Mouse (Mus musculus) urinary bladder, adult 18-20 months (tissue): ENCODE results near the gene Dand5.

ENCODE experiments used
- DNase-seq, 2 experiments: peaks; one replicate each; pipeline ENCODE4 v3.0.0; 2022; ENCODE audit warnings: low spot score in 2 of 2, mixed read lengths in 2 of 2

Gene Dand5

DNA sequence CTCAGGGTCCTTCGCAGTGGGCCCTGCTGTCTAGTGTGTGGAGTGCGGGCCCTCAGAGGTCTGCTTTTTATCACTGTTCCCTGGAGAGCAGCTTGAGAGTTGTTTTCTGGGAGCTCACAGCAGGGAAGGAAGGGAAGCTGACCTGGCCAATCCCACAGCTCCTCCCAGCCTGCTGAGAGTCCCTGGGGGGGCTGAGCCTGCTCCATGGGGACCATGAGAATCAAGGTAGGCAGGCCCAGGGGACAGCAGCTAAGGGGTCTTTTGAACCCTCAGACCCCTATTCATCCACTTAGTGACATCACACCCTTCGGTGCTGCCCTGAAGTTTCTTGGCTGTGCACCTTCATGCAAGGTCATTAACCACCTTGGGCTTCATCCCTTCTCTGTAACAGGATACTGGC is at the start of gene Dand5:
Dand5 (minus strand) TSS at position 101 of the 400 bp plus-strand sequence.
- no peak for DNase-seq

DNA sequence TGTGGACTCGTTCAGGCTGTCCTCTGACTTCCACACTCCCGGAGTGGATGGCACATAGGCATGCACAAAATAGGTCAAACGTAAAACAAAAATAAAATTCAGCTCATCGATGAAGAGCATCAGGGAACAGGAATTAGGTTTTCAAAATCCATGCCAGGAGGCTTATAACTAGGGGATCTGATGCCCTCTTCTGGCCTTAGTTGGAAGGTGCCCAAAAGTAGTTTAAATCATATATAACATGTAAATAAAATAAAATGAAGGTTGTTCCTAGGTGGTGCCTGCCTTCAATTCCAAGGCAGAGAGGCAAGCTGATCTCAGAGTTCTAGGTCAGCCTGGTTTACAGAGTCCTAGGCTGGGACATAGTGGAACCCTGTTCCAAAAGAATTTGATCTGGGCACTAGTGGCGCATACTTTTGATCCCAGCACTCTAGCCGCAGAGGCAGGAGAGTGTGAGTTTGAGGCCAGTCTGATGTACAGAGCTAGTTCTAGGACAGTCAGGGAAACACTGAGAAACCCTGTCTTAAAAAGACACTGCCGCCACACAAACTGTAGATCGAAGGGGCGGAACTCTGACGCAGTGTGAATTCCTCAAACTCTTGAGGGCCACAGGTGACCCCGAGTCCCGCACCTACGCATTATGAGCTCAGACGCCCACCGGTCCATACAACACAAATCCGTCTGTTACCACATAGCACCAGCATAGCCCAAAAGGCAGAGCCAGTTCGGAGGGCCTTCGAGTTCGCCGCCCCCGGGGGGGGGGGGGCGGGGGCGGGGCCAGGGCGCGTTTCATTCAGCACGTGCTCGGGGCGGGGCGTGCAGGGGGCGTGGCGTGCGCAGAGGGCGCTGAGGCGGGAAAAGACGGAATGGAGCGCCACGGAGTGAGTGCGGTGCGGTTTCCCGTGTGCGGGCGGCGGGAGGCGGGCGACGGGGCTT is 49.0 kb upstream of the Dand5 start, which contains the start of gene Syce2:
Syce2 (plus strand) TSS at position 736 of the 933 bp plus-strand sequence.
- DNase-seq = peak; percentile 61 to 71

DNA sequence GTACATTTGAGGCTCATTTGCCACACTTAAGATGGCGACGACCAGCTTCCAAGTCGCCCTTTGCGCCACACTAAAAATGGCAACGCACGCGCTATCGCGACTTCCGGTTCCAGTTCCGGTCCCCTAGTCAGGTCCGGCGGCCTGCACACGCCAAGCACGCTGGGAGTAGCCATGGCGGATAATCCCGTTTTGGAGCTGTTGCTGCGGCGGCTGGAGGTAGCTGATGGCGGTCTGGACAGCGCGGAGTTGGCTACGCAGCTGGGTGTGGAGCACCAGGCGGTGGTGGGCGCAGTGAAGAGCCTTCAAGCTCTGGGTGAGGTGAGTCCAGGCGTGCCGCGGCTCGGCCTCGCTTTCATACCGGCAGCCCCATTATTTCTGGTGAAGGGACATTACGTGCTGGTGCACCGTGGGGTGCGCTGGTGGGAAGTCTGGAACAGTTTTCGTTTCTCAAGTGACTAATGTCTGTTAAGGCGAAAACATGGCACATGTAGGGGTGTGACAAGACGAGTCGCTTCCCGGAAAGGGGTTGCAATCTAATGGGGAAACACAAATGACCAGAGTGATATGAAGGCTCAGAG is 34.3 kb upstream of the Dand5 start, which contains the start of gene Farsa:
Farsa (plus strand) TSS at position 126 of the 578 bp plus-strand sequence.
- DNase-seq = peak; percentile 87 to 90

DNA sequence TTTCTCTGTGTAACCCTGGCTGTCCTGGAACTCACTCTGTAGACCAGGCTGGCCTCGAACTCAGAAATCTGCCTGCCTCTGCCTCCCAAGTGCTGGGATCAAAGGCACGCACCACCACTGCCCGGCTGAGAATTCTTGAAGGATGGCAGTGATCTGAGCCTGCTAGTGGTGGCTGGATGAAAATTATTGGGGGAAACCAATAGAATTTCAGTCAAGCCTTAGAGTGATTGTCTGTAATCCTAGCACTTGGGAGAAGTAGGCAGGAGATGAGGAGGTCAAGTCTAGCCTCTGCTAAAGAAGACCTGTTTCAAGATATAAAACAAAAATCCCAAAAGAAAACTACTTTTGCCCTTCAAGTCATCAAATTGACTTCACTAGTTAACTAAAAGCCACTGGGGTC is 33.8 kb upstream of the Dand5 start:
- DNase-seq = no peak

DNA sequence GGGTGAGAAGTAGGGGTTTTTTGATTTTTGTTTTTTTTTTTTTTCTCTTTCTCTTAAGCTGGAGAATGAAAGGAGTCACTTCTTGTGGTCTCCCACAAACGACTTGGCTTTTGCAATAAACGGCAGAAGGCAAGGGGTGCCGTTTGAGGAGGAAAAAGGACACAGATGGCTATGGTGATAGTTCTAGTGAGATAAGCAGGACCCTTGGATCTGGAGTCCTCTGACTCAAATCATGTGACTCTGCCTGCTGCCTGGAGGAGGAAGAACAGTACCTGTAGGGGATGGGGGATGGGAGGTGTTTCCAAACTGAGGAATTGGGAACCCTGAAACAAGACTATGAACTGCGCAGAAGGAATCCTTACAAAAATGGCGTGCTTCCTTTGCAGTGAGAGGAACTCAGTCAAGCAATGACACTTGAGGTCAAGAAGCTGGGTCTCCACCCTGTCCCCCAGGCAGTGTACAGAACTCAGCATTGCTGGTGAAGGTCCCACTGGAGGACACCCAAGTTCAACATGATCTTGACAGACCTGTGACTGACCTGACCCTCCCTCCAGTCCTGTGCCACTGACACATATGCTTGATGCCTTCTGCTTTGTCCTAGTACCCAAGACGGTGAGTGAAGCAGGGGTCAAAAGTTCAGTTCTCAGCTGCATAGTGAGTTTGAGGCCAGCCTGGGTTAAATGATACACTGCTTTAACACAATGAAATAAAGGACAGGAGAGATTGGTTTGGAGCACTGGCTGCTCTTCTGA is 25.2 kb upstream of the Dand5 start:
- DNase-seq = no peak

DNA sequence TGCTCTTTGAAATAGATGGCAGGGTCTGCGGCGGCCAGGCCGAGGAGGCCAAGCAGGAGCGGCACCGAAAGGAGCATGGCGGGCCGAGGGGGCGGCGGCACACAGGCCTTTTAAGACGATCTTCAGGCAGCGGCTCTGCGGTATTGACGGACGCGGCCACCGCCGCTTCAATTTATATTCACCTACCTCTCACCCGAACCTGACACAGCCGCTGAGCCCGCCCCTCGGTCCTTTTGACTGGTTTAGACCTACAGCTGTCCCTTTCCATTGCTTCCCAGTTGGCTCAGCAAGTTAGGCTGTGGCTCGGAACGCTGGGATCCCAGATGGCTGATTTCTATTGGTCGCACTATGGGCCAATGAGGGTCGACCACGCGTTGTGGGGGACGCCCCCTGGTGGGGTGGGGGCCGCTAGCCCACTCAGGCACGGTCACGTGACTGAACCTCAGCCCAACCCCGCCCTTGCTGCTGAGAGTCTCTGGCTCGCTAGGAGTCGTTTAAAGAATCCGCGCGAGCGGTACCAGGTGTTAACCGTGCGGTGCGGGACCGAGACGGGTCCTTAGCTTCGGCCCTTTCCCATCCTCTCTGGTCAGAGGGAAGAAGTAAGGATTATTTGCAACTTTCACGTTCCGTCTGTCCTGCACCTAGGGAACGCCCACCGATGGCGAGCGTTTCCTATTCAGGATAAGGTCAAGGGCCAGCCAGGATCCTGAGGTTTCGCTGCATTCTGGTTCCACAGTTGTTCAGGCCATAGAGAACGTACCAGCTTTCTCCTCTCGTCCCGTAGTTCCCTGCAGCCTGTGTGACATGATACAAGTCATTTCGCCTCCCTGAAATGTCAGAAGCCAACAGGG is 24.3 kb upstream of the Dand5 start, which contains the start of gene Calr:
Calr (minus strand) TSS at position 213 of the 851 bp plus-strand sequence.
- DNase-seq = peak; percentile 94 to 100

DNA sequence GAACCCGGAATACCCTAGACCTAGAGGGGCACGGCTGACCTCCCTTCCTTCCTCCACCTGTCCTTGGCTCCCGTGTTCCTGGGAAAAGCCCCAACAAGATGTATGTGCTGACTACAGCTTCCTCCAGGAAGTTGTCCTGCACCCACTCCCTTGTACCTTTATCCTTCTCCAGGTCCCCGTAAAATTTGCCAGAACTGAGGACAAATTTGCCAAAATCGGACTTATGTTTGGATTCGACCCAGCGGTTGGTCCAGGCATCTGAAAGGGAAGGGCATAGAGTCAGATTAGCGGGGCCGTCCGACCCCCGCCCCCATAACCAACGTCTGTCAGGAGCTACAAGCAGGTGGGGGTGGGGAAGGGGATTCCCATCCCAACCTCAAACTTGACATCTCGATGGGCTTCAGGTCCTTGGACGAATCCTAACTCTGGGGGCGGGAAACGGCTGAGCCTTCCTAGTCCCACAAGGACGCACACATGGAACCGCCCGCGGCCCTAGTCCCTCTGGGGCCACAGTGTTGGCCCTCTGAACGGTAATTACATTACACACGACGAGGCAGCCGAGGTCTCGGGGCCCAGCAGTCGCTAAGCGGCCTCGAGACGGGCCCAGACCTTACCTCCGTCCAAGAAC is 23.6 kb upstream of the Dand5 start:
- DNase-seq = no peak

DNA sequence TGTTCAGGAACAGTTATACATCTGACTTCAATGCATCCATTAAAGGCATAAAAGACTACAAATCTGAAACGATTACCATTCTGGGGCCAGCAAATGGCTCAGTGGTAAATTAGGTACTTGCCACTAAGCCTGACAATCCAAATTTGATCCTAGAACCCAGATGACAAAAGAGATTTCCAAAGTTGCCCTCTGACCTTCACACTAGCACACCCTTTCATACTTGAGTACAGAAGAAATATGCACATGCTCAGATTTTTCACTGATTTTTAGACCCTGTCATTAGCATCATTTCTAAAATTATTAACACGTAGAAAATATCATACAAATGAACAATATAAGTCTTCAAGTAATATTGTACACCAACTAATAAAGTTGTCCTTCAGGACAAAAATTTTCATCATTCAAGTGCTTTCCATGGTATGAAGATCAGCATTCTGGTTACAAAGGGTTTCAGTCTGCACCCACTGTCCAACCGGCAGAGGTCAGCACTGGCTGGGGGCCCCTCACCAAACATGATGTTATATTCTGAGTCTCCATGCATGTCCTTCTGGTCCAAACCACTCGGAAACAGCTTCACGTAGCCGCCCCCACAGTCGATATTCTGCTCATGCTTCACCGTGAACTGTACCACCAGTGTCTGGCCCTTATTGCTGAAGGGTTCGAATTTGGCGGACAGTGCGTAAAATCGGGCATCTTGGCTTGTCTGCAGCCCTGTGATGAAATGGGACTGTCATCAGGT is 22.9 kb upstream of the Dand5 start:
- DNase-seq = no peak

DNA sequence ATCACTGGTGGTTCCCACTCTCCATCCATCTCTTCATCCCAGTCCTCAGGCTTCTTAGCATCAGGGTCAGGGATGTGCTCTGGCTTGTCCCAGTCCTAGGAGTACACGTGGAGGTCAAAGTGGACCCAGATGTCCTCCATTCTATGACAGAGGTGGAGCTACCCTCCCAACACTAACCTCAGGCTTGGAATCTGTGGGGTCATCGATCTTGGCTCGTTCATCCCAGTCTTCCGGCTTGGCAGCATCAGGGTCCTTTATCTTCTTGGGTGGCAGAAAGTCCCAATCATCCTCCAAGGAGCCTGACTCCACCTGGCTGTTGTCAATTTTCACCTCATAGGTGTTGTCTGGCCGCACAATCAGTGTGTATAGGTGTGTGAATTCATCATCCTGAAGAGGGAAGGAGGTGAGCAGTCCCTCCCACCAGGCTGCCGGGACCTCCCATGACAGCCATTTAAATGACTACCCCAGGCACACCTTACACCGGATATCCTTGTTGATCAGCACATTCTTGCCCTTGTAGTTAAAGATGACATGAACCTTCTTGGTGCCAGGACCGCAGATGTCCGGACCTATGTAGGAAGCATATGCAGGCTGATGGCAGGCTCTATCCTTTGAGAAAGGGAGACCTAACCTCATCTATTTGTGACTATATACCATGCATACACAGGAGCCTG is 21.9 kb upstream of the Dand5 start:
- DNase-seq = no peak

DNA sequence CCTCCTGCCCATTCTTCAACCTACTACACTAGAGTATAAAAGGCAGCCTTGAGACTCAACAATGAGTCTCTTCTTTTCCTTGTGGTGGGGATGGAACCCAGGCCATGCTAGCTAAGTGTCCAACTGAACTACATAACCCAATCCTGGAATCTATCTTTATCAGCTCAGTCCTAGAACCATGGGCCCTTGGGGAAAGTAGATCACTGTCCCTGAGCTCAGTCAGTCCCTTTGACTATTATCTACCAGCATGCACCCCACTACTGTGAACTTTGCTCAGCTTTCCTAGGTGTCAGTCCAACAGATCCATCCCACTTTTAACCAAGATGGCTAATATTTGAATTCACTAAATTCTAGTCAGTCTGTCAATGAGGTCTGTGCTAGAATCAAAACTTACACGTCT is 18.9 kb upstream of the Dand5 start:
- no peak for DNase-seq

DNA sequence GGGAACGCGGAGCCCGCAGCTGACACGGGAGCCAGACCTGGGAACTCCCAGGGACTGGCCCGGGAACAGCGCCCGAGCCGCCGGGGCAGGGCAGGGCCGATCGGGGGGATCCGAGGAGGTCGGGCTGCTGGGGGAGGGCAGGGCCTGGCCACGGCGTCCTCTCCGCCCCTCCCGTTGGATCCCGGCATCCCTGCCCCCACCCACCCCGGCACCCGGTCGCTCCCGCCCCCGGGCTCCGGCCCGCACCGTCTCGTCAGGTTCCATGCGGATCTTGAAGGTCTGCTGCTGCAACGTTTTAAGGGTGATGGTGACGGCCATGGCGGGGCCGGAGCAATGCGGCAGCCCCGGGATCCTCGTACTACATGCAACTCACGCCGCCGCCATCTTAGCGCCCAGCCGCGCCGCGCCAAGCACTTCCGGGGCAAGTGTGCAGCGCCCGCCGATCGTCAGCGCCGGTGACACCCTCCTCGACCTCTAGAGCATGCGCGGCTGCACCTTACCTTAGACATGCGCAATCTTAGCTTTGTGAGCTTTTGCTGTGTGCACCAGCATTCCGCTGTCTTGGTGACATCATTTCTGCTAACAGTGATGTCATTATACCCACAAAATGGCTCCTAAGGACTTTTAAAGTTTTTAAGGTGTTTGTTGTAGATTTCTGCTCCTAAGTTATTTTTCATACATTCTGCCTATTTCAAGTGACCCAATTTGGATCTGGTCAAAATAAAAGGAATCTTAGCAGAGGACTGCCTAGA is 17.8 kb upstream of the Dand5 start, which contains the start of gene Rad23a:
Rad23a (minus strand) TSS at position 418 of the 752 bp plus-strand sequence.
- DNase-seq = peak; percentile 75 to 84

DNA sequence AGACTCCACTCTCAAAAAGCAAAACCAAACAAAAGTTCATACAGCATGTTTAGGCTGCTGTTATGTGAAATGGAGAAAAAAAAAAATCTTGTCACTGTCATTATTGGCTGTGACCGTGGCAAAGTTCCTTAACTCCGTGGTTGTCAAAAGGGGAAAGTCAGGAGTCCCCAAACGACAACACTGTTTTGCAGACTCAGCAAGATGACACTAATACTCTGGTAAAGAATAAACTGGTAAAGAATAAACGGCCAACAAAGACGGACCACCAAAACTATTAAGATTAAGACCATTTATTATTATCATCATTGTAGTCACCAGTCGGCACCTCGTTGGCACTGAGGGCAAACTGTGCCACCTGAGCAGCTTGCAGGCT is 17.2 kb upstream of the Dand5 start:
- DNase-seq = no peak

DNA sequence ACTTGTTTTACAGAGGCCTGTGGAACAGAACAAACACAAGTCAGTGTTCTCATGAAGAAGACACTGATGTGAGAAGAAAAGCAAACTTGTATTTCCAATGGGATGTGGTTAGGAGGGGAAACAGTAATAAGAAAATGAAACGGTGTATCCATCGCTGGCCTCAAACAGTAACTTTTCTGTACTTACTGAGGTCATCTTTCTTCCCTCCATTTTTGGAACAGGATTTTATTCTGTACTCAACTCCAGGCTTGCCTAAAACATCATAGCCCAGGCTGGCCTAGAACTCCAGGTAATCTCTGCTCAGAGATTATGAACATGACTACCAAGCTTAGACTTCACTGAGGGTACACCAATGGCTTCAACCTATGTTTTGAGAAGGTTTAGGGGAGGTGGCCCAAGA is 16.8 kb upstream of the Dand5 start:
- DNase-seq = no peak

DNA sequence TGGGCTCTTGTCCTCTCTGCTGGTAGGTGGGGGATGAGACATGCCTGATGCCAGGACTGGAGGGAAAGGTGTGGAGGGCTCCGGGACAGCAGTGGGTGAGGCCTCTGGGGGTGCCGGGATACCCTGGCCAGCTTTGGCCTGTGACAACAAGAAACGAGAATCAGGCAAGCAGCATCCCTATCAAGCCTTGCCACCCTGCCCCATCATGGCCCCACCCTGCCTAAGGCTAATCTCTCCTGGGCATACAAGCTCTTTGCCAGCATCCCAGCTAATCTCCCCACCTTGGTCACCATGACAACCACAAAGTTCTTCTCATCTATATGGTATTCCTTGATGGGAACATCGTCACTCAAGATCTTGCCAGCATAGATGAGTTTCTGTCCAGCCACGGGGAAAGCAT is 15.9 kb upstream of the Dand5 start:
- DNase-seq = no peak

DNA sequence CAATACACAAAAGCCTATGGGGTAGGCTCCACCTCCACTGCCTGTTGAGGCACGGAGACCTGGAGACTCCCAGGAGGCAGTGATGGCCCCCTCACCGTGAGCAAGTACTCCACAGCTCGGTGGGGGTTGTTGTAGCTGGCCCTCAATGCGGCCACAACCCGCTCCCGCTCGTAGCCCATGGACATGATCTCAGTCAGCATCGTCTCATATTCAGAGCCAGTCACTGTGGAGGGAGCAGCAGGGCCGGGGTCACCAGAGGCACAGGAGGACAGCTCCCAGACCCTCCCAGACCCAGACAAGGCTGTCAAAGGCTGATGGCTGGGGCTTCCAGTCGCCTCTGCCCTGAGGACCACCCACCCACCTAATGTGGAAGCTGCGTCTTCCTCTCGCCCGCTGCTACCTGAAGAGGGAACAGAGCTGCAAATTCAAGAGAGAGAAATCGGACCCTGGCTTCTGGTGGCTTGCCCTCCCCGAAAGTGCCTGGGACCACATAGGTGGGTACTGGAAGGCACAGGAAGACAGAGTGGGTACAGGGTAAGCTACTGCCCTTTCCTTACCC is 15.4 kb upstream of the Dand5 start:
- DNase-seq = no peak

DNA sequence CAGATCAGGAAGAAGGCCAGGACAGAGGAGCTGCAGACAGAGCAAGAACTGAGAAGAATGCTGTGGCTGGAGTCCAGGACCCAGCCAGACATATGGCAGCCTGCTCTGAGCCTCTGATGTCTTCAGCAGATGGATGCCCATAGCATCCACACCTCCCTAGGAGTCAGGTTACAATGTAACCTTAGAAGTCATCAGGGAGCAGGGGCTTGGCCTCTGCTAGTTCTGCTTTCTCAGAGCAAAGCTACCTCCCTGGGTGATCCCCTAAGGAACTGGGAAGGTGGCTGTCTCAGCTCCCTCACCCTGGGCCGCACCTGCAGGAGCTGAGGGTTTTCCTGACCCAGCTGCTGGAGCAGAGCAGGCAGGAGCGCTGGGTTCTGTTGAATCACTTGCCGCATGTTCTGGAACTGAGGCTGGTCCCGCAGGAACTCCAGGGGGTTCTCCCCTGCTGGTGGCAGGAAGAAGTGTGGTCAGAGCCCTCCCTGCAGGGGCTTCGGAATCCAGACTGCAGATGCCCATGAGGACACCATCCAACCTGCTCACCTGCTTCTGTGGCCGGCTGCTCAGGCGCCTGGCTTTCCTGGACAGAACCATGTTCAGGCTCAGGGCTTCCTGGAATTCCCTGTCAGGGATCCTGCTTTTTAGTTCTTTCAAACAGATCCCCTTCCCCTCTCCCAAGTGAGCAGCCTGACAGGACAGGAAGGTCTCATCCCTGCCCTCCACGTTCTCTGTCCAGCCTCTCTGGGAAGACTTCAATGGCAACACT is 14.7 kb upstream of the Dand5 start:
- DNase-seq = no peak
